Mouse (Mus musculus) heart, adult 8-10 months (tissue): Measurements from ENCODE around the gene Chst4. TPM values are rescaled to one million over a fixed set of nuclear protein-coding genes. Genes with fewer than 3 reads are reported as not detected.

Source experiments
- DNase-seq: peaks from one replicate; pipeline ENCODE4 v3.0.0; 2022; ENCODE audit warnings: low spot score
- total RNA-seq, 4 experiments: library from RNA; stranded (reverse); gene quantifications; 2 replicates each; pipeline ENCODE4 v1.2.4; 2022

The Chst4 gene
- total RNA-seq, result 1 to 10 TPM; 2.2 to 7.2 (median 3.2) TPM

GRCm38 (mm10) chr8:110039659-110040058 lies at the start of gene Chst4:
Chst4 (minus strand) TSS chr8:110039740.
- no peak for DNase-seq

DNA sequence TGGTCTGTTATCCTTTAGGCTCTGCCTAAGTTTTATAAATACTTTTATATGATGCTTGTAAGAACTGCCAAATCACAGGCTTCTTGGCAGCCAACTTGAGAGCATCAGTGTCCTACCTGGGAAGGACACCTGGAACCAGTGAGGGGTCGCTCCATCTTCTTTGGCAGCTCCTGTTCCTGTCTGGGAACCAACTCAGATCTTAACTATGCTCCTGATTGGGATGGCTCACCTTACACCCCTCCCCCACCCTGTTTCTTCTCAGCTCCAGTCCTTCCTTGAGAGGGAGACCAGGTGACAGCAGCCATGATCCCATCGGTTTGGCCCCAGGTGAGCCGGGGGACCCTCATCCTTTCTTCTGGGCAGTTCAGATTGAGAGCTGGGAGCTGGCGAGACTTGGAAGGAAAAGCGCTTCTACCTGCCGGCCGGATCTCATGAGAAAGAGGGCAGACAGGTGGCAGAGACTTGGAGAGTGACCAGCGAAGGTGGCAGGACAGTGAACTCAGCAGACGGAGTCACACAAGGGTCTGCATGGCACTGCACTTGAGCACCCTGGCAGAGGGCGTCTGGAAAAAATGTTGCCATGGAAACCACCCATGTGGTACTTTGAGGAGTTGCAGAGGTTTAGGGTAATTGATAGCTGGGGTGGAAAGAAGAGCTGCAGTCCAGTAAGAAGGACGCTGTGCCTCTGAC lies 43.0 kb upstream of the Chst4 start:
- no peak for DNase-seq

DNA sequence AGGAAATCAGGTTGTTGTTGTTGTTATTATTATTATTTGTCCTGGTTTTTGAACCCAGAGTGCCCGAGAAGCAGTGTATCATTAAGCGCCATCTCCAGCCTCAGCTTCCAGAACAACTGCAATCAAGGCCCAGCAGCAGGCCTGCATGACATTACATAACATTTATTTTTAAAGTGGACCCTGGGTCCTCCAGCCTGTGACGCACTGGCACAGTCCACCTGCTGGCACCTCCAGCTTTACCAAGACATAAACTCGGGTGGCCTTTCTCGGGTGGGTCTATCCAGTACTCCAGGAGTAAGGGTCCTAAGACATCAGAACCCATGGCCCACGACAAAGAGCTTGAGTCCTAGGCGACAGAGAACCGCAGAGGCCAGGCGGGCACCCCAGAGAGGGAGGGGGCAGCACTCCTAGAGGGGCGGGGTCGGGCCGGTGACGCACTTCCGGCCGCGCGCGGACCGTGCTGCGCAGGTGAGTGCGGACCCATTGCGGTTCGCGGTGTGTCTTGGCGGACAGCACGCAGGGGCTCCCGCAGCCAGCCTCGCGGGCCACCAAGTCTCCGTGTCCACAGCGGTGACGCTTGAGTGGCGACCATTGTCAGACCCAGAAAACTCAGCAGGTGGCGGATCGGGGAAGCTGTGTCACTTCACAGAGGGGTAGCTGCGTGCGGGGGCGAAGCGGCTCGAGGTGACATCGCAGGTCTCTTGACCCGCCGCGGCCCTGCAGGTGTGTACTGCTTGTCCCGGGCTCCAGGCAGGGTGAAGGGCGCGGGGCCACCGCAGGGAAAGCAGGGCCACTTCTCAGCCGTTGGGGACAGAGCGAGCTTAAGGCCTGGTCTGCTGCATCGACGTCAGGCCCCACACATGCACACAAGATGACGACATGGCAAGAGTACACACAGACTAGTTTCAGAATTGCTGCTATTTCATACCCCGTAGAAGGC lies 40.0 kb upstream of the Chst4 start, which contains the start of gene Zfp612:
Gene Zfp612, plus strand, starts transcription at position 465 of the 940 bp plus-strand sequence.
- no peak for DNase-seq

DNA sequence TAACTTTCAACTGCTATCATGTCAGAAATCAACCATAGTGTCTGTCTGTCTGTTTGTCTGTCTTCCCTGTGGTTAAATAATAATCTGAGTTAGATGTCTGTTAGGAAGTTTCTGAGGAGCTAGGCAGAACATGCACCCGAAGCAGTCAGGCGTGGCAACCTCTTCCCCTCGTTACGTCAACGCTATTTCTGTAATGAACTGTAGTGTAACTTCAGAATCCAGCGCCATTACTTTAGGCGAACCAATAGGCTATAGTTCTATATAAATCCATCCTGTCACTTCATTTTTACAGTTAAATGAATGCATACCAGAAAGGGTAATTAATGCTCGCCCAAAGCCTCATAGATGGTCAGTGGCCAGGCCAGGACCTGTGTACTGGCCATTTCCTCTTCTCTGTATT lies 35.0 kb upstream of the Chst4 start:
- no peak for DNase-seq

- DNase-seq, result no peak
Observed at GRCm38 (mm10) chr8:110071600-110071999, 32.1 kb upstream of the Chst4 start.

DNA sequence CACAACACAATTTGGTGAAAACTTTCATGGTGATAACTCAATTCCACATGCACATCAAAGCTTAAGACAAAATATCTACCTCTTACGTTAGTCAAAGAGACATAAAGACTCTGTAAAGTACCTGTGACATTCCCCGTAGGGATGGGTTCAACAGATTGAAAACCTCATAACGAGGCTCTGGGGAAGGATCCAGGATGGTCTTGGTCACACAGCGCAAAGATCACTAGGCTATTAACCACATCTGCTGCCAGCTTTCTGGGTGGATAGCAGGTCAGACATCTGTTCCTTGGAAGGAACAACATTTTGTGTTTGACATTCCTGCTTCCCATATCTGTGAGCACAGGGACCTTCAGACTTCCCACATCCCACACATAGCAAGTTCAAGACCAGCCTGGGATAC lies 30.2 kb upstream of the Chst4 start:
- DNase-seq, result no peak

GRCm38 (mm10) chr8:110065676-110066075 lies 26.1 kb upstream of the Chst4 start:
- DNase-seq, result no peak

DNA sequence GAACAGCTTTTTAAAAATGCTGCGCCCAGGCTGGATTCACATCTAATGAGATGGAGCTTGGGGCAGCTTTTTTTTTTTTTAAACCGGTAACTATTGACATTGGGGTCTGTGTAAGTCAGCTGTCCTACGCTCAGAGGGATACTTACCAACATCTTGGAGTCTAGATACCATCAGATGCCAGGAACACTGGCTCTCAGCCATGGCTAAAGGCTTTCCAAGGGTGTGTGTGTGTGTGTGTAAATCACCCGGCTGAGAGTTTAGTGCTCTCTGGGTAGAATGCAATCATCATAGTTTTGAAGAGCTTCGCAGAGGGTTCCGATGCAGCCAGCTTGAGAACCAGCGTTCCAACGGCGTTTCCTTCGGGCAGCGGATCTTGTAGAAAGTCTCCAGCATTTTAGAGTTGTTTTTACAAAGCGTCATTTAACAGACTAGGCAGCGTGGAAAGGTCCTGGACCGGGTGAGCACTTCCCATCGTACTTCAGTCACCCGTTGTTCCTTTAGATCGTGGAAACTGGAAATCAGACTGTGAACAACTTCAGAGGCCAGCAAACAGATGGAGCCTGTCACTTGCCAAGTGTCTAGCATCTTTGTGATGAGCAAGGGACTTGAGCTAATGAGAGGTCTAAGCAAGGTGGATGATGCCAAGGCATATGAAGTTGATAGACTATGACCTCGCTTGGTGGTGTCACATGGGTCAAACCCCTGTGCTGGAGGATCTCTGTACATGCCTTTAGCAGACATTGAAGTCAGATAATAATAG lies 25.2 kb upstream of the Chst4 start:
- DNase-seq, result no peak

- no peak for DNase-seq
Observed at GRCm38 (mm10) chr8:110064161-110064560, 24.6 kb upstream of the Chst4 start.

GRCm38 (mm10) chr8:110058207-110058606 lies 18.7 kb upstream of the Chst4 start:
- DNase-seq, result no peak

GRCm38 (mm10) chr8:110051208-110051607 lies 11.7 kb upstream of the Chst4 start:
- DNase-seq, result no peak

GRCm38 (mm10) chr8:110040509-110040908 lies 969 bp upstream of the Chst4 start:
- no peak for DNase-seq

DNA sequence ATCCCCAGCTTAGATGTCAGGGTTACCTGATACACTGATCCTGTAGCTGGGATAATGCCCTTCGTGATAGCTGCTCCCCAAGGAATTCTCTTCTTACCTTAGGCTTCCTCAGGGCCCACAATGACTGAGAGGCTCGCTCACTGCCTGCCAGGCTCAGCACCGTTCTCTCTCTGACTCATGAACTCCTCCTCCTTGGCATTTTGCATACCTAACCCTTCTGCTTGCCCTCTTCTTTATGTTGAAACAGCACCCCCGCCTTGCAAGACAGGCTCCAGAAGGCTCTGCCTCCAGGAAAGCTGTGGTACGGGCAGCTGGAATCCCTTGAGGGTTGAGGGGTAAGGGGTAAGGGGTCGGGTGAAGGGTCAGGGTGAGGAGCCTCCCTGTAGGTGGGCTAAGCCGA lies 324 bp downstream of the Chst4 start:
- DNase-seq, result no peak

GRCm38 (mm10) chr8:110036156-110036555 lies 3.4 kb downstream of the Chst4 start:
- no peak for DNase-seq

GRCm38 (mm10) chr8:110034331-110034730 lies 5.2 kb downstream of the Chst4 start:
- no peak for DNase-seq

- peak; percentile 4 for DNase-seq
Observed at GRCm38 (mm10) chr8:110033771-110034170, 5.8 kb downstream of the Chst4 start.

GRCm38 (mm10) chr8:110022768-110023344 lies 16.7 kb downstream of the Chst4 start:
- DNase-seq, result no peak

DNA sequence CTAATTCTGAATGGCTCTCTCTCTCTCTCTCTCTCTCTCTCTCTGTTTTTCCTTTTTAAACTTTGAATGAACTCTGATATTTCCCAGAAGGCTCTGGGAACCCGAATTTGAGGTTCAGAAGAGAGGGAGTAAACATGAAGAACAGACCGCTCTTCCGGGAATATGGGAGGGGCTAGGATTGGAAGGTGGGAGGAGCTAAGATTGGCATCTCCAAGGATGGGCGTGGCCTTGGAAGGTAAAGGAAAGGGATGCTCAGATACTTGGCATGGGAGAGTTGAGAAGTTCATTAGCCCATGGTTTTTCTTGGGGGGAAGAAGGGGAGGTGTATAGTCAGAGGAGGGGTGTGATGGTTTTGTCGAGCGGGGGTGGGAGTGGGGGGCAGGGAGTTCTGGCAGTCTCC lies 17.5 kb downstream of the Chst4 start:
- no peak for DNase-seq

- peak; percentile 21 for DNase-seq
Observed at GRCm38 (mm10) chr8:110010868-110011267, 28.7 kb downstream of the Chst4 start.

- DNase-seq, result no peak
Observed at GRCm38 (mm10) chr8:110008995-110009446, 30.5 kb downstream of the Chst4 start.

DNA sequence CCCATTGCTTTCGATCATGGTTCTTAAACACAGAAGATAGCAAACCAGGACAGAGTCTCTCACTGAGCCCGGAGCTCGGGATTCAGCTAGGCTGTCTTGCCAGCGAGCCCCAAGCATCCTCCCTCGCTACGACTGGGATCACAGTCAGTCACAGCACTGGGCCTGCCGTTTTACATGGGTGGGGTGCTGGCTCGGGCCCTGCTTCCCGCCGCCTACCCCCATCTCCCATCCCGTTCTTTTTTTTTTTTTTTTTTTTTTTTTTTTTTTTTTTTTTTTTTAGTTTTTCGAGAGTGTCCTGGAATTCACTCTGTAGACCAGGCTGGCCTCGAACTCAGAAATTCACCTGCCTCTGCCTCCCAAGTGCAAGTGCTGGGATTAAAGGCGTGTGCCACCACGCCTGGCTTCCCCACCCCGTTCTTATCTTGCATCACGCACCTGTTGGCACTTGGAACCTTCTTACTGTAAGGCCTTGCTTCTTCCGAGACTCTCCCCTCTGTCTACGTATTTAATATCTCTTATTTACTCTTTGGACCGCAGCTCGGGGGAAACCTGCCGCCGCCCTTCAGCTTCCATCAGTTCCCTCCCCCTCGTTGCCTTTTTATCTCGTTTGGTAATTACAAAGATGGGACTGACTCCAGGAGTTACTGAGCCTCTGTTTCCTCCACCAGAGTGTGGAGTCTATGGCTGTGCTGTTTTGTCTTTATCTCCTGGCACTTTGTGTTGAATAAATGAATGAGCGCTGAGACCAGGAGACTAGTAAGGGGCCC lies 31.1 kb downstream of the Chst4 start:
- no peak for DNase-seq
